ENCODE assay signal across 19 mouse cellular contexts in the genomic region with DNA sequence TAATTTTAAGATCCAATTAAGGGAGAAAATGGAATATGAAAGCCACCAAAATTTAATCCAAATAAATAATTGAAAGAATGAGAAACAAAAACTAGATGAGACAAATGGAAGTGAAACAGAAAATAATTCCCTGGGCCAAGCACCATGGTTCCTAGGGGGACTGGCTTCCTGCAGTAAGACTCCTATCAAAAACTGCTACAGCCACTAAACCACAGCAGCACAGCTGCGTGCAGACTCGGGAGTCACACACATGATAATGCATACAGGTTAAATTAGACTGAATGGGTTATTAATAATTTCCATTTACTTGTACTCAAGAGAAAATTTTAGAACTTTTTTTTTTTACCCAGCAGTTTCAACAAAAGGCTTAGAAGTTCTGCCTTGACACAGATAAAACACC. TPM values are rescaled to one million over a fixed set of nuclear protein-coding genes. Genes with fewer than 3 reads are reported as not detected.
A peak's percentile ranks its signal among the peaks of the same experiment; 100 is the strongest.
DNase-seq lines count a peak whose midpoint lies in the region; ATAC-seq lines count a peak whose summit lies in the region.
"Had no signal": no experiment of that assay in that cellular context is flagged by ENCODE, and none has a peak within 500 bp of the region (broad histone marks: within the 10 kb centered on the region; RNA-seq: fewer than 3 reads in every experiment).

No protein-coding gene starts in this region.

- H3K9me3 ChIP-seq in midbrain, embryonic 11.5 days (ENCODE audit: control insufficient read depth, low read length) = no peaks in the 10 kb centered on the region
- H3K9me3 ChIP-seq in midbrain, embryonic 14.5 days (ENCODE audit: control insufficient read depth, low read length) = no peaks in the 10 kb centered on the region
- H3K9me3 ChIP-seq: G1E had no signal

- H3K27ac ChIP-seq in midbrain, embryonic 11.5 days (ENCODE audit: low read depth, low read length) = no peak overlapping the region
- no peak overlapping the region for H3K27ac ChIP-seq in midbrain, embryonic 14.5 days (replicated peaks; ENCODE audit: low read depth, low read length)

- WGBS in midbrain, embryonic 11.5 days = 86% methylated on average over 2 of the region's 2 CpGs
- WGBS in midbrain, embryonic 14.5 days = 93% methylated on average over 2 of the region's 2 CpGs

- no peaks in the 10 kb centered on the region for H3K4me1 ChIP-seq in midbrain, embryonic 11.5 days (ENCODE audit: control insufficient read depth, insufficient read depth, low read length)
- H3K4me1 ChIP-seq in midbrain, embryonic 14.5 days (ENCODE audit: control insufficient read depth, insufficient read depth, low read length) = no peaks in the 10 kb centered on the region

- no peak for ATAC-seq in midbrain, embryonic 11.5 days (ENCODE audit: low FRiP score)
- no peak for ATAC-seq in midbrain, embryonic 14.5 days (ENCODE audit: low FRiP score, low TSS enrichment)
- peak; percentile 62 for ATAC-seq in common myeloid progenitor, adult 5-6 weeks (replicated peaks; ENCODE audit: low read depth, poor library complexity, severe bottlenecking)
- ATAC-seq: activated CD4-positive, CD25-positive, alpha-beta regulatory T cell, adult 4 months; CD4-positive, CD25-positive, alpha-beta regulatory T cell, adult 4 months; Patski had no signal

- no peak overlapping the region for H3K4me2 ChIP-seq in midbrain, embryonic 11.5 days
- H3K4me2 ChIP-seq in midbrain, embryonic 14.5 days (ENCODE audit: low read length) = no peak overlapping the region

- H3K36me3 ChIP-seq in midbrain, embryonic 11.5 days (ENCODE audit: control insufficient read depth, insufficient read depth, low read length) = no peaks in the 10 kb centered on the region
- no peaks in the 10 kb centered on the region for H3K36me3 ChIP-seq in midbrain, embryonic 14.5 days (ENCODE audit: control insufficient read depth, insufficient read depth, low read length)
- H3K36me3 ChIP-seq: G1E had no signal

- H3K9ac ChIP-seq in midbrain, embryonic 11.5 days (ENCODE audit: low read length) = no peak overlapping the region
- no peak overlapping the region for H3K9ac ChIP-seq in midbrain, embryonic 14.5 days (replicated peaks; ENCODE audit: low read length)

- H3K4me3 ChIP-seq in midbrain, embryonic 11.5 days (ENCODE audit: low read depth, low read length) = no peak overlapping the region
- no peak overlapping the region for H3K4me3 ChIP-seq in midbrain, embryonic 14.5 days (replicated peaks; ENCODE audit: low read depth, low read length)

- peak; percentile 66 for DNase-seq in midbrain, embryonic 11.5 days (ENCODE audit: low spot score, missing footprints)
- no peak for DNase-seq in midbrain, embryonic 14.5 days
- no peak for DNase-seq in urinary bladder, postnatal 4 days (ENCODE audit: low spot score in 2 of 2)
- DNase-seq: adrenal gland, adult 2 months; adrenal gland, adult 8-10 months; adrenal gland, postnatal 10 days; adrenal gland, postnatal 14 days; adrenal gland, postnatal 25 days; adrenal gland, postnatal 36 days; B cell, adult 2 months; cerebellum, adult 11 months; cerebellum, adult 11-12 months; cerebellum, adult 18-20 months had no signal

- H3K27me3 ChIP-seq in midbrain, embryonic 11.5 days (ENCODE audit: control insufficient read depth, insufficient read depth, low read length) = no peaks in the 10 kb centered on the region
- no peaks in the 10 kb centered on the region for H3K27me3 ChIP-seq in midbrain, embryonic 14.5 days (ENCODE audit: control insufficient read depth, insufficient read depth, low read length)
- H3K27me3 ChIP-seq: CH12.LX had no signal

RNA-seq across cellular contexts. Expression of a gene that starts 18.1 kb away (rescaled TPM):
- 11.2 and 12.8 TPM in 2 replicates for polyA plus RNA-seq in midbrain, embryonic 11.5 days (2014; fragmentation: Nextera tagmentation; extraction: Ambion mirVana)
- polyA plus RNA-seq in midbrain, embryonic 14.5 days (2014; fragmentation: Nextera tagmentation; extraction: Ambion mirVana) = 5.8 and 5.9 TPM in 2 replicates
- total RNA-seq in common myeloid progenitor, adult 5-6 weeks (2017) = 13.6 and 20.0 TPM in 2 replicates
- total RNA-seq: G1E had no signal
- polyA plus RNA-seq: G1E had no signal
